Mouse (Mus musculus) layer of hippocampus, adult 6 months (tissue): Measurements from ENCODE around the gene Gys1. TPM values are rescaled to one million over a fixed set of nuclear protein-coding genes. Genes with fewer than 3 reads are reported as not detected.

ENCODE experiments used
- long read RNA-seq, 2 experiments: library from polyadenylated mRNA; unstranded; transcript quantifications; one replicate each; pipeline ENCODE4 v2.0.0; 2019 to 2020
- microRNA-seq: library from miRNA; unstranded; fragments of <30 nt; microRNA quantifications from one replicate; pipeline ENCODE4 v1.2.0, GENCODE M21; 2020
- polyA plus RNA-seq: library from polyadenylated mRNA; unstranded; fragments of <200 nt; fragmentation: Nextera tagmentation; gene quantifications from 2 replicates; pipeline ENCODE4 v1.2.3, GENCODE M21; 2021

Gene Gys1
- 7.9 and 10.1 TPM in 2 replicates for polyA plus RNA-seq
- long read RNA-seq, experiment 1, transcript Gys1-201 (16 exons, 3,678 nt) = major isoform, 5 of 12 reads
- long read RNA-seq, experiment 1, partial matches to known transcripts = 3 of 12 reads
- long read RNA-seq, experiment 1, other reads (novel, unspliced or antisense) = 4 of 12 reads
- long read RNA-seq, experiment 2, transcript Gys1-201 (16 exons, 3,678 nt) = major isoform, 34 of 68 reads
- long read RNA-seq, experiment 2, partial matches to known transcripts = 24 of 68 reads
- long read RNA-seq, experiment 2, other reads (novel, unspliced or antisense) = 10 of 68 reads

GRCm38 (mm10) chr7:45434203-45435015 lies at the start of gene Gys1:
Gys1 (plus strand) TSS chr7:45434844.

DNA sequence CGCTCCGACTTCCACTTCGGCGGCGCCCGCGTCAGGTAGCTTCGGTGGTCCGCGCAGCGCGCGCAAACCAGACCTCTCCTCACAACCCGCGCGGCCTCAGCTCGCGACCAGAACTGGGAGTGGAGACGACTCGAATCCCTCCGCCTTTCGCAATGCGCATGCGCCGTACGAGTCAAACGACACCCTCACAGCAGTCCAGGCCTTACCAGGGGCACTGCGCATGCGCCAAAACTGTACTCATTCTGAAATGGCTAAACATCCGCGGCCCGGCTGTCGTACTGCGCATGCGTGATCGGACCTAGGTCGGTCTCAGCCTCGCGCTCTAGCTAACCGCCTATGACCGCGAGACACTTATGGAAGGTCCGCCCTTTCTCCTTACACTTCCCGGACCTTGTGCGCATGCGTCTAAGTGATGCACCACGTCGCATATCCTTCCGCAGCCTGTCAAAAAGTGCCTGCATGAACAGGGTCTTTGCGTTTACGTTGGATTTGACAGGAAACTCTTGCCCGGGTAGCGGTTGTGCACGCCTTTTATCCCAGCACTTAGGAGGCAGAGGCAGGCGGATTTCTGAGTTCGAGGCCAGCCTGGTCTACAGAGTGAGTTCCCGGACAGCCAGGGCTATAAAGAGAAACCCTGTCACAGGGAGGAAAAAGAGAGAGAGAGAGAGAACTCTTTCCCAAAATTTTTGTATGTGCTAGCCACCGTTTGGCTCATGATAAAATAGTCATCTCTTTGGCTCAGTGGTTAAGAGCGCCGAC lies 38.9 kb upstream of the Gys1 start, which contains the start of gene Snrnp70:
TSS of gene Snrnp70 (minus strand) at position 165 of the 759 bp plus-strand sequence.

DNA sequence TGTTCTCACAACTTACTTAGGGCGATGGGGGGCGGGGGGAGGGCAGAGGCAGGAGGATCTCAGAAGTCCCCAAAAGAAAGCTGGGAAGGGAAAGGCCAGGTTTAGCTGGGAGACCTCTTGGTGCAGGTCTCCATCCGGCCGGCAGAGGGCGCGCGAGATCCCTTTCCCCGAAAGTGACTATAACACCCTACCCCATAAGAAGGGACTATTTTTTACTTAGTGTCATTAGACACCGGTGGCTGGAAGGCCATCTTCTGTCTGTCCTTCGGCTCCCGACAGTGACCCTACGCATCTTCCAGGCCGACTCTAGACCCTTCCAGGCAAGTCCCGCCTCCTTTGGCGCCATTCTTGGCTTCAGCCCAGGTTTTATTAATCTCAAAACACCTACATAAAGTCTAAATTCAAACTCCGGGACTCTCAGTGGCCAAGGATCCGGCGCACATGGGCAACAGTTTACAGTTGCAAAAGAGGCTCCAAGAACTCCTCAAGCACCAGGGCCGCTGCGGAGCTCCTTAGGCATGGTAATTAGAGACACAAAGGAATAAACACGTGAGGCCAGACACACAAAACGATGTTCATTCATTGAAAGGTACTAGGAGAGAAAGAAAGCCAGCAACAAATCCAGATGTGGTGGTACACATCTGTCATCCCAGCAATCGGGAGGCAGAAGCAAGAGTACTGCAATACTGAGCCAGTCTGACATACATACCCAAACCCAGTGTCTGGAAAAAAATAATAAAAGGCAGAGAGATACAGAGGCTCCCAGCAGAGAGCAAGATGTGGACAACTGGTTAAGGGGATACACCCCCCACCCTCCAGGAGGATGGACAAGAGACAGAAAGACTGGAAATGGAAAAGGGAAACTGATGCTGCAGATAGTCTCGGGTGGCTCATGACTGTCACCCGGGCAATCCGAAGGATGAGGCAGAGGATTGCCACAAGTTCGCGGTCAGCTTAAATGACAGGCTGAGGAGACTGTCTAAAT lies 29.3 kb upstream of the Gys1 start, which contains the start of gene Kcna7:
TSS of gene Kcna7 (plus strand) at position 563 of the 985 bp plus-strand sequence.

GRCm38 (mm10) chr7:45413113-45413863 lies 21.4 kb upstream of the Gys1 start, which contains the start of gene Ntf5:
Ntf5 (plus strand) TSS chr7:45413695.

DNA sequence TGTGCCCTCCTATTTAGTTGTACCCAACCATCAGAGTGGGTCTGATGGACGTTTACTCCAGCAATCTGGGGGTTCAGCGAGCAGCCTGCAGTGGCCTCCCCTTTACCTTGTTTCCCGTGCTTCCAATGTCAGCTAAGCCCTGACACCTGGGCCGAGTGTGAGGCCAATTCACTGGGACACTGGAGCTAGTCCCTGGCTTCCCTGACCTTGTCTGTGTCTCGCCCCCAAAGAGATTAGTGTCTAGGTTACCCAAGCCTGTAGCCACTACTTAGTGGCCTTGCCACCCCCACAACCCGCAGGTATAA lies 14.1 kb upstream of the Gys1 start, which contains the start of gene Lhb:
TSS of gene Lhb (plus strand) at position 206 of the 305 bp plus-strand sequence.

DNA sequence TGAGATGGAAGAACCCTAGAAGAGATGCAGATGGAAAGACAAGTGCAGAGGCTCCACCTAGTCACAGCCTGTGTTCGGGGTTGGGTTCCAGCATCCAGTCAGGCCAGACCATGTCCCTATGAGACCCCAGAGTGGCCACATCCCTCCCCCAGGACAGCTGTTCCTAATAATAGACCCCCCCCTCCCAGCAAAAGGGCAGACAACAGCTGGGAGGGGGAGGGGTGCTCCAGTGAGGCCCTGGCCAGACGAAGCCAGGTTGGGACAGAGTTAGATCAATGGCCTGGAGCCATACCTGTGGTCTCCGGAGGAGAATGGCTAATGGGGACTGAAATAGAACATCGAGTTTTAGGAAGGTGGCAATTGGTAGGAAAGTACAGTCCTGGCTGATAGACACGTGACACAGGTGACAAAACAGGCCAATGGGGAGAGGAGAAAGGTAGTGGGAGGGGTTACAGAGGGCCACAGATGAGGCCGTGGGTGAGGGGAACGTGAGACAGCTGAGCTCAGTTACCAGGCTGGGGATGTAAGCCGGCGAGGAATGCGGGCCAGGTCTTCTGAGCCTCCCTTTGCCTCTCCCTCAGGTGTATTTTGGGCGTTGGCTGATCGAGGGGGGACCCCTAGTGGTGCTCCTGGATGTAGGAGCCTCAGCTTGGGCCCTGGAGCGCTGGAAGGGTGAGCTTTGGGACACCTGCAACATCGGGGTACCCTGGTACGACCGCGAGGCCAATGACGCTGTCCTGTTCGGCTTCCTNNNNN lies 3.1 kb downstream of the Gys1 start, which contains the start of gene Ruvbl2:
TSS of gene Ruvbl2 (minus strand) at position 576 of the 756 bp plus-strand sequence.

GRCm38 (mm10) chr7:45459564-45460140 lies 25.0 kb downstream of the Gys1 start, which contains the start of gene Ftl1:
Ftl1 (minus strand) TSS chr7:45459884.

DNA sequence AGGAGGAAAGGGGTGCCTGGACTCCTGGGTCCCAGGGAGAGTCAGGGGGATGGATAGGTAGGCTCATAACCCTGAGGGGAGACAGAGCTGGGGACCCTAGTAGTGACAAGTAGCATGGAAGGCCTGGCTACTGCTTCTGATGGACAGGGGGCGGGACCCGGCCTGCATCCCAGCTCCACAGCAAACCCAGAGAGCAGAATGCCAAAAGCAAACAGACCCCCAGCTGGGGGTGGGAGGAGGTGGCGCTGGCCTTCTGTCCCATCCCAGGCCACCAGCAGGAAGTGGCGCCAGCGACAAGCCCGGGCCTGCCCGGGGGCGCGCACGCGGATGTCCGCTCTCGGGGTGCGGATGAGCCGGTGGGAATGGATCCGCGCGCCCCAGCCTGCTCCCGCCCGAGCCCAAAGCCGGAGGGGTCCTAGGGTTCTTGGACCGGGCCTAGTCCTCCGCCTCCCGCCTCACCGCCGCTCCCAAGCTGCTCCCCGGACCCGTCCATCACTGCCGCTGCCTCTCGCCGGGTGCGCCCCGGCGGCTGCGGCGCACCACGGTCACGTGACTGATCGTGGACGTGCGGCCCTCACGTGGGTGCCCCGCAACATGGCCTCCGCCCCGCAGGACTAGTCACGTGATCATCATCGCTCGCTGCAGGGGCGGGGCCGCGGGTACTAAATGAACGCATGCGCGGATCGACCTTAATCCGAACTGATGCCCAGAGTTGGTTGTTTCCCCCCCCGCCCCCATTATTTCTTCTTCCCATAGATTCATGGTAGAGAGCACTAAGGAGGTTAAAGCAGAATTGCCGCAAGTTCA lies 31.8 kb downstream of the Gys1 start, which contains the start of gene Bax:
TSS of gene Bax (minus strand) at position 616 of the 807 bp plus-strand sequence.

DNA sequence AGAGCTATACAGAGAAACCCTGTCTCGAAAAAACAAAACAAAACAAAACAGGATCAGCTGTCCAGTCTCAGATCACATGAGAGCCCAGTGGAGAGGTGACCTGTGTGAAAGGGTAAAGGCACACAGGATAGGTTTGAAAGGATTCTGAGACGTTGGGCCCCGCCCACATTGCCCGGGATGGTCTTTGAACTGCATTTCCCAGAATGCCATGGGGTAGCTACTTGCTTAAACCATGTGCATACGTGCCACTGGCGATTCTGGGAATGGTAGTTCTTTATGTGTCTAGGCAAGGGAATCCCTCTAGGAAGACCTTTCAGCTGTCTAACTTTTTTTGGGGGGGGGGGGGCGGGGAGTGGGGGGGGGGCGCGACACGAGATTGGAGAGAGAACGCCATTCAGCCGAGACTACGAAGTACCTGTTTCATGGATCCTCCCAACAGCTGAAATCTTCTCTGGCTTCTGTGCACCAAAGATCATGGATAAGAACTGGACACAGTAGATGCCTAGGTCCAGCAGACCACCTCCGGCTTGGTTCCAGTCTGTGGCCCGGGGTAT lies 46.8 kb downstream of the Gys1 start, which contains the start of gene Tulp2:
TSS of gene Tulp2 (plus strand) at position 504 of the 554 bp plus-strand sequence.

DNA sequence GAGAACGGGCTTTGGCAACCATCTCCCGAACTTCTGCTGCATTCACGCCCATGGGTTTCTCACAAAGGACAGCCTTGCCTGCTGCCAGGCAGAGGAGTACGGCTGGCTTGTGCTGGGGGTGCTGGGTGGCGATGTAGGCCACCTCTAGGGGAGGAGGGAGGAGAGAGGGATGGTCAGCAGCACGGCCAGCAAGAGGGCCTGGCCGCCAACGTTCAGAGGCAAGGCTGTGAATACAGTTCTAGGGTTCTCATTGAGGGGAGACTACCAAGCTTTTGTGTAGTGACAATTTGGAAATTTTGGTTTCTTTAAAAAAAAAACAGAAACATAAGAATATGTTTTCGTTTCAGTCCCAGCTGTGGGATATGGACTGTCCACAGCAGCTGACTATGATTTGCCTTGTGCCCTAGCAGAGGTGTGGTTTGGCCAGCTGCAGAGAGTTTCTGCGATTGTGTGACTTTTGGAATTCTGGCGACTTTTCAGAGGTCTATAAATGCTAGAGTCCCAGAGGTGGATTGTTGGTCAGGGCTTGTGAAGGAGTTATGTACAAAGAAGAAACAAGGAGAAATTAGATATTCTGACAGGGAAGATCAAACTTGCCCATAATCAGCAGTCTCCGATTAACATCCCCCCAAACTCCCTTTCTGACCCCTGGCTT lies 52.2 kb downstream of the Gys1 start, which contains the start of gene Gm45808:
TSS of gene Gm45808 (minus strand) at position 51 of the 655 bp plus-strand sequence.

DNA sequence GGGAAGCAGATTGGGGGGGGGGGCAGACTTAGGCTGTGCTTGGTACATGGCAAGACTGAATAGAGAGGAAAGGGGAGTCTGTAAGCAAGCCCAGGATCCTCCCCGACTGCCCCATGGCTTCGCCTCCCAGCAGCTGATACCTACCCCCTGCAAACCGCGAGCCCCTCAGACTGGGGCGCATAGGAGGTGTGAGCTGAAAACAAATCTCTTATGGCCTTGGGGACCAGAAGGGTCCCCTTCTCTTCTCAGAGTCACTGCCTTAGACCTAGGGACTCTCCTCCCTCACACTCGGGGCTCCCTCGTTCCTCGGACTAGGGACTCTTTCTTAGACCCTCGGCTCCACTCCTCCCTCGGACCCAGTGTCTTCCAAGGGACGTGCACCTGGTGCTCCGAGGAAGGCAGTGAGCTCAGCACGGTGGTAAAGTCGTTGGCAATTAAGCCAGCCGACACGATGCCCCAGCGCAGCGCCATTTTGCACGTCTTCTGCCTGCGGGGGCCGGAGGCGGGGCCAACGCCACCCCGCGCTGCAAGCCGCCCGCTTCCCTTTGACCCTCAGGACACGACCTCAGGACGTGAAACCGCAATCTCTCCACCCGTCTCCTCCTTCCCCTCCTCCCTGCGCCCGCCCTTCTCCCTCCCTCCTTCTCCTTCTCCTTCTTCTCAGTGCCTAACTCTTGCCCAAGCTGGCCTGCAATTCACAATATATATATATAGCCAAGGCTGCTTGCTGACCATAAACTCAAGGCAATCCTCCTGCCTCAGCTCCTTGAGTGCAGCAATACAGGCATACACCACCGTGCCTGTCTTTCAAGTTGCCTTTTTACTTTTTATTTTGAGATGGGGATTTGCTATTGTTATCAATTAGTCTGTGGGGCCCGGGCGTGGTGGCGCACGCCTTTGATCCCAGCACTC lies 53.9 kb downstream of the Gys1 start, which contains the start of gene Dhdh:
TSS of gene Dhdh (minus strand) at position 513 of the 912 bp plus-strand sequence.

Small RNA genes within 50 kb of the gene (microRNA-seq; reads per million reads assigned to microRNA genes)
- gene Gm22133 = not detected

Other genes with a start within 250 kb of the Gys1 start
- gene Ccdc155, start 230.0 kb upstream of the Gys1 start, polyA plus RNA-seq = 1.2 and 1.4 TPM in 2 replicates
- 5.1 and 7.3 TPM in 2 replicates for gene Dkkl1, start 222.7 kb upstream of the Gys1 start, polyA plus RNA-seq
- 0.51 and 0.59 TPM in 2 replicates for gene Tead2, start 219.1 kb upstream of the Gys1 start, polyA plus RNA-seq
- 11.8 and 14.4 TPM in 2 replicates for gene Cd37, start 195.7 kb upstream of the Gys1 start, polyA plus RNA-seq
- 1.1 and 1.2 TPM in 2 replicates for gene Slc6a16, start 193.8 kb upstream of the Gys1 start, polyA plus RNA-seq
- not detected in 2 replicates for gene Slc6a21, start 157.3 kb upstream of the Gys1 start, polyA plus RNA-seq
- 10.1 and 12.4 TPM in 2 replicates for gene Trpm4, start 101.1 kb upstream of the Gys1 start, polyA plus RNA-seq
- gene Hrc, start 99.6 kb upstream of the Gys1 start, polyA plus RNA-seq = not detected in 2 replicates
- gene Ppfia3, start 67.8 kb upstream of the Gys1 start, polyA plus RNA-seq = 8.7 and 11.6 TPM in 2 replicates
- gene Lin7b, start 64.3 kb upstream of the Gys1 start, polyA plus RNA-seq = 214 and 221 TPM in 2 replicates
- gene Snrnp70, start 39.1 kb upstream of the Gys1 start, polyA plus RNA-seq = 32.6 and 45.3 TPM in 2 replicates
- gene Kcna7, start 29.2 kb upstream of the Gys1 start, polyA plus RNA-seq = not detected in 2 replicates
- 0.11 and 0.30 TPM in 2 replicates for gene Ntf5, start 21.1 kb upstream of the Gys1 start, polyA plus RNA-seq
- gene Lhb, start 14.0 kb upstream of the Gys1 start, polyA plus RNA-seq = 1.1 TPM in 1 of 2 replicates, not detected in the other
- 50.0 and 53.1 TPM in 2 replicates for gene Ruvbl2, start 3.3 kb downstream of the Gys1 start, polyA plus RNA-seq
- 1,695 and 1,748 TPM in 2 replicates for gene Ftl1, start 25.0 kb downstream of the Gys1 start, polyA plus RNA-seq
- 86.7 and 94.4 TPM in 2 replicates for gene Bax, start 32.1 kb downstream of the Gys1 start, polyA plus RNA-seq
- 0.13 and 0.14 TPM in 2 replicates for gene Tulp2, start 47.0 kb downstream of the Gys1 start, polyA plus RNA-seq
- not detected in 2 replicates for gene Gm45808, start 52.0 kb downstream of the Gys1 start, polyA plus RNA-seq
- gene Dhdh, start 54.0 kb downstream of the Gys1 start, polyA plus RNA-seq = 2.6 and 3.5 TPM in 2 replicates
- 74.5 and 76.8 TPM in 2 replicates for gene Nucb1, start 75.6 kb downstream of the Gys1 start, polyA plus RNA-seq
- 17.6 and 18.2 TPM in 2 replicates for gene Ppp1r15a, start 91.4 kb downstream of the Gys1 start, polyA plus RNA-seq
- 0.67 and 1.7 TPM in 2 replicates for gene Plekha4, start 91.5 kb downstream of the Gys1 start, polyA plus RNA-seq
- 0.43 TPM in 1 of 2 replicates, not detected in the other for gene Hsd17b14, start 120.0 kb downstream of the Gys1 start, polyA plus RNA-seq
- gene Bcat2, start 135.3 kb downstream of the Gys1 start, polyA plus RNA-seq = 7.0 and 8.5 TPM in 2 replicates
- gene Fgf21, start 180.6 kb downstream of the Gys1 start, polyA plus RNA-seq = not detected in 2 replicates
- gene Fut1, start 182.4 kb downstream of the Gys1 start, polyA plus RNA-seq = 0.08 TPM in 1 of 2 replicates, not detected in the other
- 0.09 TPM in 1 of 2 replicates, not detected in the other for gene Izumo1, start 187.0 kb downstream of the Gys1 start, polyA plus RNA-seq
- gene Rasip1, start 192.6 kb downstream of the Gys1 start, polyA plus RNA-seq = 2.3 and 3.1 TPM in 2 replicates
- gene Mamstr, start 205.1 kb downstream of the Gys1 start, polyA plus RNA-seq = 1.1 and 1.2 TPM in 2 replicates
- gene Fut2, start 231.6 kb downstream of the Gys1 start, polyA plus RNA-seq = 0.10 and 0.16 TPM in 2 replicates
- 5.2 and 6.6 TPM in 2 replicates for gene Ntn5, start 249.2 kb downstream of the Gys1 start, polyA plus RNA-seq